Mouse (Mus musculus) 416B (cell line): ENCODE data around the gene Sec24c.

Experiments used
- DNase-seq: peaks from one replicate; pipeline ENCODE4 v3.0.0; 2011; ENCODE audit warnings: low read depth

Gene Sec24c

DNA sequence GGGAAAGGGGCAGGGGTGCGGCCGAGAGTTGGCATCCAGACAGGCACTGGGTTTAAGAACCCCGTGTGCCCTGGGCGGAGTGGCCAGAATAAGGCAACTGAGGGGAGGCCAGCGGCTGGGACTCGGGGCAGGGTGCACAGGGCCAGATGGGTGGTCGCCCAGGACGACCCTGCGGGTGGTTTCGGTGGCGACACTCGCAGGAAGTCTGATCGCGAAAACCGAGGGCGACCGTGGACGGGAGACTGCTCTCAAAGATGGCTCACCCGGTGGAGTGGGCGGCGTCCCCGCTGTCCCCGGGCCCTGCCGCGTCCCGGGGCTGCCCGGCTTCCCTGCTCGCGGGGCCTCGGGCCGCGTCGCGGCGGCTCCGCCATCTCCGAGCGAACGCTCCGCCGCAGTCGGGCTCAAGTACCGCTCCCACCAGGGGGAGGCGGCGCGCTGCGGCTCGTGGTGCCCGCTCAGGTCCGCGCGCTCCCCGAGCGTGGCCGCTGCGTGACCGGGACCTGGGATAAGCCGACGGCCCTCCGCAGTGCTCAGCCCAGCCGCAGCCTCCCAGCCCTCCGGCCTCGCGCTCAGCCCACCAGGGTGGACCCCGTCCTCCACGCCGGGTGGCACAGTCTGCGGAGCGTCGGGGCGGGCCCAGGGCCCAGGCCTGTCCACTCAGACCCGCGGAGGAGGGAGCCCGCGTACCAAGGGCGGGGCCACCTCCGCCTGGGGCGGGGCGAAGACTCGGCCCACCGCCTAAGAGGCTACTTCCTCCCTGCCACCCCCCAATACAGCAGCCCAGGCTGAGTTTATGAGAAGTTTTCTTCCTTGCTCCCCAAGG is 60.1 kb downstream of the Sec24c start, which contains the start of gene Ndst2:
Gene Ndst2 (minus strand): TSS at position 611 of the 823 bp plus-strand sequence.
- DNase-seq: peak; percentile 88

GRCm38 (mm10) chr14:20735052-20735451 is 60.9 kb downstream of the Sec24c start:
- no peak for DNase-seq

GRCm38 (mm10) chr14:20735892-20736390 is 61.8 kb downstream of the Sec24c start:
- DNase-seq: peak; percentile 56

- DNase-seq: peak; percentile 53
Observed at GRCm38 (mm10) chr14:20737306-20737705, 63.2 kb downstream of the Sec24c start.

DNA sequence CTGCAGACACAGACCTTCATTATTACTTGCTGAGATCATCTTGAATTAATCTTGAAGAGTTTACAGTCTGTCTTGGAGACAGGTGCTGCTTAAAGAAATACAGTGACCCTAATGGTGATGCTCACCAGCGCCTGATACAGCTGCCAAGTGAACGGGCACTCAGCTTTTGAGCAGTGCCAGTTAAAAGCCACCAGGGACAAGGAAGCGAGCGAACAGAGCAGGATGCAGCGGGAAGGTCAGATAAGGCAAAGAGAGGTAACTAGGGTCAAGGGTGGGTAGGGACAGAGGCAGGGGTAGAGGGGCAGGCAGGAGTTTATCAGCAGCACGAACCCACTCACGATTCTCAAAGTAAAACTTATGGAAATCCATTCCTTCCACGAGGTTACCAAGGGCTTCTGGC is 64.4 kb downstream of the Sec24c start:
- DNase-seq: no peak

GRCm38 (mm10) chr14:20741301-20741700 is 67.2 kb downstream of the Sec24c start:
- DNase-seq: no peak

DNA sequence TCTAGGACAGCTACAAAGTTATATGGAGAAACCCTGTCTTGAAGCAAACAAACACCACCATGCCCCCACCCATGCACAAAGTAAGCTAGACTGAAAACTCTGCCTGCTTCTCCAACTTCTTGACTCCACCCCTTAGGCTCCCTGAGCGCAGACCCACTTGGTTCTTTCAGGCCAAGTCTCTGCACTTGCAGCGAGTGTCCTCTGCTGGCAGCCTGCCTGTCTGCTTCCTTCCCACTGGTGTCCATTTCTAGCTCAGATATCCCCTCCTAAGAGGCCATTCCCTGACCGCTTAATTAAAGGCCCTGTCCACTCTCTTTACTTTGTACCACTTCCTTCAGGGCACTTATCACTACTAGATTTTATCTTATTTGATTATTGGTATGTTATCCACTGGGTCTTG is 69.5 kb downstream of the Sec24c start:
- no peak for DNase-seq
